Mouse (Mus musculus): ENCODE measurements at regions not wholly inside any gene's neighbourhood (a gene's known extent, or its start where the extent isn't known, plus 50 kb on each side); places are given as distances from the start of the nearest gene placed in this dataset.

DNA sequence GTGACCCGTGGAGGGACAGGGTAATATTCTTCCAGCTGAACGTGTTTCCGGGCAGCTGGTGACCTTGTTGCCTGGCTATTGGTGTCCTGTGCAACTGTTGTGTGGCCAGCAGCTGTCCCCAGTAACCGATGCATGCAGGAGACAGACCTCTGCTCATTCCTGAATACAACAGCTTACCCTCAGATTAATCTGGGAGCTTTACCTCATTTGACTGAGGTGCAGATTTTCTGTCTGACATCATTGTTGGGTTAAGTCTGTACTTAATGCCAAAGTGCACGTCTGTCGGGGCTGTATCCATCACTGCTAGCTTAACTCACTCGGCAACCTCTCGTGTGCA lies 119.6 kb upstream of the Mpp6 start:
- no peak for DNase-seq (ENCODE audit: low read depth, low spot score)

DNA sequence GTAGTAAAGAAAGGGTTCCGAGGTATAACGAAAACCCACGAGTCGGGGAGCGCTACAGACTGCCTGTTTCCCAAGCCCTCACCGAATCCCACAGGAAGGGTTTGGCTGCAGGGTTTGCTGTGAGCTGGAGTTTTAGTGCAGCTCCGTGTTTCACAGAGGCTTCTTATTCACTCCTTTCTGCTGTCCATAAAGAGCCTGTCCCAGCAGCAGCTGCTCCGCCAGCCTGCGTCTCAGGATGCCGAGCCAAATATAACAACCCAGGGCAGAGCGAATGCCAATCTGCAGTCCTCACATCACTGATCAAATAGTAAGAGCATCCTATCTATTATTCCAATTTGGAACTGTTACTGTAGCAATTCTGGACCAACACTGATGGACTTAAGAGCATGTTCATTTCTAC lies 110.7 kb upstream of the Mpp6 start:
- DNase-seq (ENCODE audit: low read depth, low spot score): no peak

DNA sequence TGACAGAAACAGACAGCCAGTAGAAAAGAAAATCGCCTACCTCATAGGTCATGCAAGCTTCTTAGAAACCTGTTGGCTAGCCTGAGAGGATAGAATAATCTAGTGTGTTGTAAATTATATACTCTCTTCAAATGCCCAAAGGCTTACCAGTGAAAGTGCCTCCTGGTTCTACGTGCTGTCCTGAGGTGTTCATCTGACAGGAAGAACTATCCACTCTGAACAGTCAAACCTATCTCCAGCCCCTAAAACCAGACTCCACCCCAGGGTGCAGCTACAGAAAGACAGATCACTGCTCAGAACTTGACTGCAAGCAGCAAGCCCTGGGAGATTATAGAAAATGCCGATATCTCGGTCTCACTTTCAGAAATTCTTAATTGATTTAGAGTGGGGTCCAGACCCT lies 102.0 kb upstream of the Mpp6 start:
- DNase-seq (ENCODE audit: low read depth, low spot score): no peak

DNA sequence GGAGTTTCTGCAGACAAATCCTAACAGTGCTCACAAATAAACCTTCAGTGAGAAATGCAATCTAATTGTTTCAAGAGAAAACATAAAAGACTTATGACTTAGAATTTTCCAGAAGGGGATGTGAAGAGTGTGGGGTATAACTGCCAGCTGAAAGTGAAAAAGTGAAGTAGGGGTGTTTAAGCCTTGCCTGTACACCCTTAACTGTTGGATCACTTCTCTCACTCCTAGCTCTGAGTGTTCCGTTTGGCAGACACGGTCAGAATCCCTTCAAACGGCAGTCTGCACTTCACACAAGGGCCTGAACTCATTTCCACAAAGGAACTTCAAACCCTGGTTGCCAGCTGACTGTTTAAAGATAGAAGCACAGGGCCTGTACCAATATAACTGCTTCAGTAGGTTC lies 101.2 kb upstream of the Mpp6 start:
- no peak for DNase-seq (ENCODE audit: low read depth, low spot score)

DNA sequence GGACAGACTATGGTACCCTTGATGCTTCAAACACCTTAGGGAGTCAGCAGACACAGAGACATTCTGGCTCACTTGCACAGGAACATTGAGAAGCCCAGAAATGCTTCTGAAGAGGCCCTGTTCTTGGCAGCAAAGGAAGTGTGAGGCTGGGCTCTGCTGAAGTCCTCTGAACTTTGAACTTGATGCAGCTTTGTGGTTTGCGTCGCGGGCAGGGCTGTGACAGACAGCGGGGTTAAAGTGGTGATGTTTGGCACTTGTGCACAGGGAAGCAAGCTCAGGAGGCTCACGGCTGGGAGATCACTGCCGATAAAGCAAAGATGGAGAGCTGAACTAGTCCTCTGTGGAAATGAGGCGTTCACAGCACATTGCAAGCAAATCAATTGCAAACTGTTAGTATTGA lies 100.7 kb upstream of the Mpp6 start:
- DNase-seq (ENCODE audit: low read depth, low spot score): no peak

DNA sequence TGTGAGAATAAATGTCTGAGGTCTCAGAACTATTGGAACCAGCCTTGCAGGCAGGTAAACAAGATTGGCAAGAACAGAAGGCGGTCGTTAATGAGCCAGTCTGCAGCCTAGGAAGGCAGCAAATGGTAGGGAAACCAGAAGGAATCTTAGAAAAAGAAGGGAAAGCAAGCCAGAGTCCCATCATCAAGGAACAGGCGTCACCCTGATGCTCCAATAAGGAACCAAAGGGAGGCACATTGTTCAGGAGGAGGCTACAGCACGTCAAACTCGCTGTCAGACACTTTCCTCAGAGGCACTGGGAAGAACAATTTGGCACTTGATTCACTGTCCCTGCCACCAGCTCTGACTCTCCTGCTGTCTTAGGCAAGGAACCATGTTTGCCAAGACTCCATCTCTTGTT lies 100.2 kb upstream of the Mpp6 start:
- no peak for DNase-seq (ENCODE audit: low read depth, low spot score)

DNA sequence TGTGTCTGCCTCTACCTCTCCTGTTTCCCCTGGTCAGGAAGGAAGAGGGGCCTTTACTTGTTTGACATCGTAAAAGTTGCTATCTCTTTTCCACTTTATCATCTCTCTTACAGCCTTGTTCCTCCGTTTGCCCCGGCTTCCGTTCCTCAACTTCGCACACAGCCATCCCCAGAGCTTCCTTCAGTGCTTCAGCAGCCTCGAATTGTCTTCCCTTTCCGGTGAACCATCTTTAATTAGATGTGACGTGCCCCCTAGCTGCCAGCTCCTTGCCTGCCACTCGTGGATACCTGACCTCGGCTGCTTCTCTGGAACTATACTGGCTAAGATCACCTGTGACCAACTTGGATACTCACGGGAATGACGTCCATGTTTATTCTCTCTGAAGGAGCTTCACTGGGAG lies 99.0 kb upstream of the Mpp6 start:
- DNase-seq (ENCODE audit: low read depth, low spot score): no peak

DNA sequence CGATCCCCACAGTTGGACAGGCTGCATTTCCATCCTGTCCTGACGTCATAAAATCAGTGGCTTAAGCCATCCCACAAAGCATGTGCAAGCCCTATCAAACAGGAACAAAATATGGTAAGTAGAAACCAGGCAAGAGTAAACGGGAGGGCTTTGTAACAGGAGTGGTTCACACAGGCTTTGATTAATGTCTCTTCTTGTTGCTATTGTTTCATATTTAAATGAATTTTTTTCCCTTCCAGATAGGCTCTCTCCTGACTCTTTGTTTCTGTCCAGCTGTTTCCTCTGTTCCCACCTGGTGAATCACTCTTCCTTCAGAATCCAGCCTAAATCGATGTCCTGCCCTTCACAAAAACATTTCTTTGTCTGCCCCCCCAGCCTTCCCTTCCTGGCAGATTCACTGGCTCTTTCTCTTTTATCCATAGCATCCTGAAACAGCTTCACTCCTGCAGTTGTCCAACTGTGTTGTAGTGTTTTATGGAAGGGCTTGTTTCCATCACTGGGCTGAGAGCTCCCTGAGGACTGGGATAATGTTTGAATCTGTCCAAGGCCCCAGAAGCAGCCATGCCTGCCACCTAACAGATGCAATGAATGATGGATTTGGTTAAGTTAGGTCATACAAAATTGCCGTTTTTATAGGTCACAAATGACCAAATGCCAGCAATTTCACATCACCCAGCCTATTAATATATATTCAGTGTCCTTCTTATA lies 98.1 kb upstream of the Mpp6 start:
- DNase-seq (ENCODE audit: low read depth, low spot score): no peak

DNA sequence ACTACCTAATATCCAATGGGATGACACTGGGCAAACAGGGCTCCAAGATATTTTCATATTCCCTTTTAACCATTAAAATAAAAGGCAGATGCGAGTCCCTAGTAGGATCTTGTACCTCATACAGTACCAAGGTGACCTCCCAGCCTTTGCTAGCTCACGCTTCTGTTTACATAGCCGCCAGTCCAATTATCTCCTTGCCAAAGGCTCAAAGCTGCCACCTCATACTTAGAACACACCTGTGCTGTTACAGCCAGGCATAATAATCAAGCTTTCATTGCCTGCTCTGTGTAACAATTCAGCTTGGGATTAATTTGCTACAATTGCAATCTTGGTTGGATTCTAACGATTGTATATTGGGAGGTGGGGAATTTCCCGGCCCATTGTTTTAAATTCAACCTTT lies 97.0 kb upstream of the Mpp6 start:
- no peak for DNase-seq (ENCODE audit: low read depth, low spot score)

DNA sequence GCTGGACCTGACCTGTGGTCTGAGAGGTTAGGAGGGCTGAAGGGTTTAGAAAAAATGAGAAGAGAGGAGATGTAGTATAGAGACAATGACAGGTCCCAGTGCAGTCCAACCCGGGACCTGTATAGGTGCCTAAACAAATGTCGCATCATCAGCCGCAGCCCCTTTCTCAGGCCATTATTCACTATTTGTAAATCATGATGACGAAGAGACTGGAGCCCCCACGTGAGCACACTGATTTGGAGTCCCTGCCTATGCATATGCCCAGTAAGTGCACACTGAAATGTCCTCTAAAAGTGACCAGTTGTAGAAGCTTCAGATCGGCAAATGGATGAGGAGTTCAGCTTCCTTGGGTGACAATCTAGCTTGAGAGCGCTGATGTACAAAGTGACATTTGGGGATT lies 96.2 kb upstream of the Mpp6 start:
- no peak for DNase-seq (ENCODE audit: low read depth, low spot score)

DNA sequence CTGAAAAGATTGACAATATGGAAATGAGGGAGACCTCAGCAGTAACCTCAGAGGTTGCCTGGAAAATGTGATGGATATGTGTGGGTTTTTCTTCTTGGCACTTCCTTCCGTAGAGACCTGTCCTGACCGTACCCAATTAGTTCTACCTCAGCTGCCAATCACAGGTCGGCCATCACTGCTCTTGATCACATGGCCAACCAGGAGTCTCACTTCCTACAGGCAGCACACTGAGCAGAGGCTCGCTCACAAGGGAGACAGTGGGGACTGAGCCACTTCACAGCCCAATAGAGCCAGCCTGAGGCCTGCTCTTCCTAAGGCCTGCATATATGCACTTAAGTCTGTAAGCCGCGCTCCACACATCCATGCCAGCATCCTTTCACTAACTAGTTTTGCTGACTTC lies 82.1 kb upstream of the Mpp6 start:
- no peak for DNase-seq (ENCODE audit: low read depth, low spot score)

DNA sequence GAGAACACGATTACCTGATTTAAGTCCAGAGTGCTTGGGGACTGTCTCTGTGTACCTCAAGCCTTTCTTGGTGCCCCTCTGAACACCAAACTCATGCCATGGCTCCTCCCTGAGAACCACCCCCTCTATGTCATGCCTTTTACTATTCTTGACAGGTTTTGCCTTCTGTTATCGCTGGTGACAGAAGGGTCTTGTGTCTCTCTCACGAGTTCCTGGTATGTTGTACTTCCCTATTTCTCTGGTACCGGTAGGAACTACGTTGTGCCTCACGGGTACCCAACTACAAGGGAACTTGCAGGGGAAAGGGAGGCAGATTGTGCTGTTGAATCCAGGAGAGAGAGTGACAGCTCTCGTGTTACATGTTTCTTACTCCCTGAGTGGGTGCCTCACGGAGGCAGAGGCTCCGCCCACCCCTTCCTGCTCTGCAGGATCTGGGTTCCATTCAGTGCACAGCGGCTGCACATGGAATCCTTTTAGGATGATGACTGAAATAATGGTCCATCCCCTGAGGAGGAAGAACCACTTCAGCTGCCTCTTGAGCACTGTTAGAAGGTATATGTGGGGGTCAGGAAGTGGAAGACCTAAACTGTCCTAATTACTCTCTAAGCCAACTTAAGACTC lies 80.0 kb upstream of the Mpp6 start:
- DNase-seq (ENCODE audit: low read depth, low spot score): no peak

DNA sequence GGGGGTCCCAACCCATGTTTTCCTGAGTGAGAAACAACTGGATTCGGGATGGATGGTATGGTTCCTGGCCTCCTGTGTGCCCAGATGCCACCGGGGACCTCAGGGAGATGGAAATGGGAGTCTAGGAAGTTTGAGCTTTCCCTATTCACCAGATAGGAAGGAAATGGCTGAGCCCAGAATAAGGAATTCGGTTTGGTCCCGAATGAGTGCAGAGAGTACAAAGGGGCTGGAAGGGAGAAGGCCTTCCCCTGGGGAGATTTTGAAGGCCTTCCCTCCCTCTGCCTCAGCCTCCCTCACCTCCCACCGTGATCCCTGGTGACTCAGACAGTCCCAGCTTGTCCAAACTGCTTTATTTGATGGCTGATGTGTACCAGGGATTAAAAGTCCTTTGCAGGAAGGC lies 78.7 kb upstream of the Mpp6 start:
- DNase-seq (ENCODE audit: low read depth, low spot score): no peak

DNA sequence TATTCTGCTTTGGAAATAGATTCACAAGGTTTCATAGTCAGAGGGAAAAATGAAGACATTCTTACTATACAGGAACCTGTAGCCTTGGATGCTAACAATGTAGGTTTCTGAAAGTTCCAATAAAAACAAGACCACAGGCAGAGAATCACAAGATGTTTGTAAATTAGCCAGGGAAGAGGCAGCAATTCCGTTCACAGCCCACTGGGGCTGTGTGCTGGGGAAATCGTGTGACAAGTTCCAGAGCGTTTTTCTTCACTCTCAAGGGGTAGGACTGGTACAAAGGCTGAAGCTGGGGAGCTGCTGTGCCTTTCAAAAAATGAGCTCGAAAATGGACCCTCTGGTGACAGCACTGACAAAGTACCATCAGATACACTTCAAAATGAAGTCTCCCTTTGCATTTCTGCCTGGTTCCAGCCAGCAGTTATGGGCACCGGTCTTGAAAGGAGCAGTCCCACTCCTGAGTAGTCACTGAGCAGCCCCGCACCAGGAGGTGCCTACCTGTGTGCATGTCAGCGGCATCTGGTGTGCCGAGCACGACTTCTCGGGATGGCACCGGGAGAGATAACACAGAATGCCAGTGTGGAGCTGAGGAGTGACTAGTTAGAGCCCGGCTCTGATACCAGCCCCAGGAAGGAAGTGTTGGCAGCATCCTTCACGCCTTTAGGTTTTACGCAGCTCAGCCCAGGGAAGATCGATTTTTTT lies 77.0 kb upstream of the Mpp6 start:
- no peak for DNase-seq (ENCODE audit: low read depth, low spot score)

DNA sequence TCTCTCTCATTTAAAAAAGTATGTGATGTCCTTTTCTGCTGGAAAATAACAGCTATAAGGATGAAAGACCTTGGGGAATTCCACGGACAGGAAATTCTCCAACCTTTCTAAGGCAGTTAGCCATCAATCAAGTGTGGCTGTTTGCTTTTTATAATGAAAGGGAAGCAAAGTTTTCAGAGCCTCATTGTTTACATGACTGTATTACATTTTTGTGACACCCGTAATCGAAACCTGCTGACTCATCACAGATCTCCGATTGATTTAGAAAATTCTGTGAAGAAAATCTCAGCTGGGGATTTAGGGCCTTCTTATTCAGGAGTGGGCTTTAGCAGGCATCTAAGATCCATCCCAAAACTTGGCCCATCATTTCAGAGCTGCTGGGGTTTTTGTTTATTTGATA lies 72.4 kb upstream of the Mpp6 start:
- DNase-seq (ENCODE audit: low read depth, low spot score): peak; percentile 64

DNA sequence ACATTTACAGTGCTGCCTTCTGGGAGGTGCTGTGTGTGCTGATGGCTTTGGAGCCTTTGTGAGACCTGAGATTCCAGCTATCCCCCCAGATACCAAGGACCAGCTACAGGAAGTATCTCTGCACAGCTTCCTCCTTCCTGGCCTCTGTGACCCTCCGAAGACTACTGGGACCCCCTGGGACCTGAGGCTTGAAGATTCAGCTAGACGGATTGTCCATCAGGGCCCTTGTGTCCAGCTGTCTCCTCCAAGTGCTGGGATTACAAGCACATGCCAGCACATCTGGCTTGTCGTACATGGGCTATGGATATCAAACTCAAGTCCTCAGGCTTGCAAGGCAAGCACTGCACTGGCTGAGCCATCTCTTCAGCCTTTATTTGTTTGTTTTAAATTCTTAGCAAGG lies 71.7 kb upstream of the Mpp6 start:
- DNase-seq (ENCODE audit: low read depth, low spot score): no peak

DNA sequence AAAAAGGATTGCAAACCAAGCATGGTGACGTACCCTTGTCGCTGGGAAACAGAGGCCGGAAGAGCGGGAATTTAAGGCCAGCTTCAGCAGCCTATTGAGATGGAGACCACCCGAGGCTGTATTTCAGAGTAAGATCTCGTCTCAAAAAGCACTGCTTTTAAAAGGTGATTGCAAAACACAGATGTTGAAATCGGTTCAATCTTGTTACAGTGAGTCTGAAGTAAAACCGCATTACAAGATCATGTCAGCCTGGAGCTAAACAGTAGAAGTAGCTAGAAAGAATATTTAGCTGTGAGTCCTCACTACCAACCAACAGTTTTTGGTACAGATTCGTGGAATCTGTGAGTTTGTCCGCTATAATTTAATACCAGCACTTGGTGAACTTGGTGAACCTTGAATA lies 69.0 kb upstream of the Mpp6 start:
- no peak for DNase-seq (ENCODE audit: low read depth, low spot score)

DNA sequence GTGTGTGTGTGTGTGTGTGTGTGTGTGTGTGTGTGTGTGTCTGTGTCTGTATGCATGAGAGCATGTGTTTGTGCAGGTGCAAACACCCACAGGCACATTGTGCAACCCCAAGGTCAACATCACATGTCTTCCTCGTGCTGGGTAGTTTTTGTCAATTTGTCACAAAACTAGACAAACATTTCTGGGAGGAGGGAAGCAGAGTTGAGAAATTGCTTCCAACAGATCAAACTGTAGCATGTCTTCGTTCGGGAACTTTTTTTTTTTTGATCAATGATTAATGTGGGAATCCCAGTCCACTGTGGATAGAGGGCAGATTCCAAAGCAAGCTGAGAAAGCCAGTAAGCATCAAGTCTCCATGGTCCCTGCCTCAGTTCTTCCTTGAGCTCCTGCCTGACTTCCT lies 67.9 kb upstream of the Mpp6 start:
- no peak for DNase-seq (ENCODE audit: low read depth, low spot score)

DNA sequence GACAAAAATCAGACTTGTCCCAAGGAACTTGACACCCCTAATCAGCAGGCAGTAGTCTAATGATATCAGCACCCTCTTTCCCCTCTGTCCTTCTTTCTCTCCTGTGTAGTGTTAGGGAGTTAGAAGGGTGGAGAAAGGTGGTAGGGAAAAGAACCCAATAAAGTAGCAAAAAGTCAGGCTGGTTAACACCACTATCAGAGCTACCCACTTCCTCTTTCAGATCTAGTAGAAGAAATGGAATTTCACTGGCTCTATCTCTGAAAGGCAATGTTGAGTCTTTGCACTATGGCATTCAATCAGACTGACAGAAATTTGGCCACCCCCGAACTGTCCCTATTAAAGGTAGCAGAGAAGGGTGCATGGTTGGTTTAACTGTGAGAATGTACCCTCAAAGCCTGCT lies 65.9 kb upstream of the Mpp6 start:
- no peak for DNase-seq (ENCODE audit: low read depth, low spot score)

DNA sequence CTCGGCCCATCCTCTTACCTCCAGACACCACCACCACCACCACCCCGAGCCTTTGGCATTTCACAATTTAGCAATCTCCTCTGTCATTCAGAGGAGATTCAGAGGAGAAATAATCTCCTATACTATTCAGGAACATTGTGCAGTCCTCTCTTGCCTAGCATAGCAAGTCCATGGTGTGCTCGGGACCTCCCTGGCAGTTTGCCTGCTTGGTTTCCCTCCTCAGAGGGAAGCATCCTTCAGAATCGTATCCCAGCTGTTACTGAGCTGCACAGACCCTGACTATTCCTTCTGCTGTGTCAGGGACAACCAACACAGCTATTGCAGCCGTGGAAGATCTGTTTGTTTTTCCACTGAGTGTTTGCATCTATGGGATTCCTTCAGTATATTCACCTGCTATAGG lies 63.3 kb upstream of the Mpp6 start:
- no peak for DNase-seq (ENCODE audit: low read depth, low spot score)

DNA sequence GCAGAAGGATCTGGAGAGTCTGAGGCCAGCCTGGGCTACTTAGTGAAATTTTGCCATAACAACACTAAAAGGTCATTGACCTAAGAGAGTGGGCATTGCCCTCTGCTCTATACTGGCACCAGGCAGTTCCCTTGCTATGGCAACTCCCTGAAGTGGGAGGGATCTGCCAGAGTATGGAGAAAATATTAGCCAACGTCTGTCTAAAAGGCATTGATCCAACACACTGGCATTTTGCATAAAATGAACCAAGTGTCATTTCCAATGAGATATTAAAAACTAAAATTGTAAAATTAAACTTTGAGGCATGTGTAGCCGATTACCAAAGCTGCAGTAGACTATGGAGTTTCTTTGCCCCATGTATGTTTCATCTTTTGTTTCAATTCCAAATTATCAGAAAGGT lies 57.6 kb upstream of the Mpp6 start:
- no peak for DNase-seq (ENCODE audit: low read depth, low spot score)

DNA sequence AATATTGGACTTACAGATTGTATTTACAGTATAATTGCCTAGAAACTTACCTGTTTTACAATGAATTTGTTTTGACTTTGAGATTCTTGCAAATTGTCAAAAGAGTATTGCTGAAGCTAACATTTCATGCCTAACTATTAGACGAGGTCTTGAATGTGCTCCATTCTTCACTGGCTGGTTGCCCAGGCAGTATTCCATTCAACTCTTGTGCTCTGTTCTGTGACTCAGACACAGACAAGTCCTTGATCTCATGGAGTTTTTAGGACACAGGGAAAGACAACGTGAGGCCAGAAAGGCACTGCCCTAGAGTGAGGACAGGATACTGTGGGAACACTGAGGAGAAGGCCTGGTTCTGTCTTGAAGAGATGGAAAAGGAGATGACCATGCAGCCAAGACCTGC lies 57.0 kb upstream of the Mpp6 start:
- peak; percentile 40 for DNase-seq (ENCODE audit: low read depth, low spot score)

DNA sequence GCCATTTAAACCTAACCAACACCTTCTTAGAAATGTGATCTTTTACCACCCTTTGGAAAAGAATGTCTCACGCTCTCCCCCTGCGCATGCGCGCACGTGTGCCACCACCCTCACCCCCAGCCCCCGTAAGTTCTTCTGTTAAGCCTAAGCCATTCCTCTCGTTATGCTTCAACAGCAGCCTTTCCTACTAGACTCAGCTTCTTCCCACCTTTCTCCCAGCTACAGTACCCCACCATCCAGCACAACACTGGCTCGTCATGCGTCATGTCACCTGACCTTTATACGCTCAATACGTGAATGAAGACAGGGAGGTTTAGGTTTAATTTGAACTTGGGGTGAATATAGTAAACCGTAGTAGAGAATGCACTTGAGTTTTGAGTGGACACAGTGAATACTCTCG lies 55.8 kb upstream of the Mpp6 start:
- DNase-seq (ENCODE audit: low read depth, low spot score): no peak

DNA sequence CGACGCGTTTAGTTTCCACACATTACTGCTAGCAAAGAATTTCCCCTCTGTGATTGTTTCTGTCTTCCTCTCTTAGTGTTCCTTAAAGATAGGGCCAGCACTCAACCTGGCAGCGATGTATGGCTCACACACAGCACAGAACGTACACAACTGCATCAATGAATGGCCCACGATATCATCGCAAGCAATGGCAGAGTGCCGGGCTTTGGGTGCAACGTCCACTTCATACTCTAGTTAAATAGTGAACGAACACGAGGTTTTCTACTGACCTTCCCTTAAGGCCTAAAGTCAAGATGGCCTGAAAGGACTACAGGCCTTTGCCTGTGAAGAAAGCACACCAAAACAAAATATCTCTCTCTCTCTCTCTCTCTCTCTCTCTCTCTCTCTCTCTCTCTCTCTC lies 51.4 kb upstream of the Mpp6 start:
- DNase-seq (ENCODE audit: low read depth, low spot score): no peak
